Mouse (Mus musculus) brain, embryonic 14.5 days (tissue): ENCODE data around the gene Nol3. TPM values are rescaled to one million over a fixed set of nuclear protein-coding genes. Genes with fewer than 3 reads are reported as not detected.

Source experiments
- DNase-seq: peaks from one replicate; pipeline ENCODE4 v3.0.0-alpha.2; 2011; ENCODE audit warnings: low read depth
- CTCF ChIP-seq: fragments of 200-500 bp; IDR thresholded peaks from 2 replicates; pipeline ENCODE4 v1.5.1; 2012; ENCODE audit warnings: inconsistent platforms, mild to moderate bottlenecking, moderate library complexity, borderline replicate concordance; ENCODE audit not compliant: insufficient read depth, insufficient read length; ENCODE audit errors: extremely low read depth
- POLR2A ChIP-seq: fragments of 200-500 bp; IDR thresholded peaks from 2 replicates; pipeline ENCODE4 v1.6.1; 2012; ENCODE audit warnings: mild to moderate bottlenecking, inconsistent platforms, borderline replicate concordance; ENCODE audit not compliant: poor library complexity, insufficient read depth, insufficient read length, severe bottlenecking; ENCODE audit errors: extremely low read depth
- polyA plus RNA-seq: library from polyadenylated mRNA; depleted of rRNA; stranded (reverse); fragments of >200 nt; gene quantifications from 2 replicates; pipeline ENCODE4 v1.2.3, GENCODE M21; 2012

The Nol3 gene
- polyA plus RNA-seq, 1 experiment: 1.8 TPM

- TF ChIP-seq POLR2A (0 out of 2 replicates have a peak, but pooled peaks have one; percentile 6), CTCF (no peak)
- DNase-seq: peak; percentile 96
Observed at GRCm38 (mm10) chr8:105268342-105269074, 7.4 kb upstream of the Nol3 start.

- no peak for TF ChIP-seq POLR2A
- no peak for TF ChIP-seq CTCF
- no peak for DNase-seq
Observed at GRCm38 (mm10) chr8:105269075-105269458, 6.9 kb upstream of the Nol3 start.

GRCm38 (mm10) chr8:105269461-105269947, 6.4 kb upstream of the Nol3 start, which contains the start of gene Hsf4:
Gene Hsf4, plus strand, starts transcription at chr8:105269801.
- no peak for TF ChIP-seq POLR2A
- no peak for TF ChIP-seq CTCF
- no peak for DNase-seq

GRCm38 (mm10) chr8:105270101-105270915, 5.6 kb upstream of the Nol3 start:
- no peak for DNase-seq
- TF ChIP-seq CTCF (no peak), POLR2A (no peak)

GRCm38 (mm10) chr8:105270916-105271186, 5.1 kb upstream of the Nol3 start:
- no peak for DNase-seq
- TF ChIP-seq POLR2A: no peak
- no peak for TF ChIP-seq CTCF

GRCm38 (mm10) chr8:105275387-105275786, 553 bp upstream of the Nol3 start:
- TF ChIP-seq CTCF (no peak), POLR2A (no peak)
- no peak for DNase-seq

- TF ChIP-seq CTCF (no peak), POLR2A (no peak)
- DNase-seq: peak; percentile 73
Observed at GRCm38 (mm10) chr8:105276292-105277120, 566 bp downstream of the Nol3 start.

GRCm38 (mm10) chr8:105278911-105279334, 3.0 kb downstream of the Nol3 start:
- no peak for TF ChIP-seq POLR2A
- no peak for TF ChIP-seq CTCF
- DNase-seq: peak; percentile 89

GRCm38 (mm10) chr8:105280567-105280966, 4.6 kb downstream of the Nol3 start:
- no peak for DNase-seq

GRCm38 (mm10) chr8:105281821-105282220, 5.9 kb downstream of the Nol3 start:
- no peak for DNase-seq
- TF ChIP-seq POLR2A: no peak
- no peak for TF ChIP-seq CTCF

More at GRCm38 (mm10) chr8:105280567-105280966, 4.6 kb downstream of the Nol3 start:
- TF ChIP-seq POLR2A (no peak), CTCF (no peak)

GRCm38 (mm10) chr8:105282239-105282638, 6.3 kb downstream of the Nol3 start:
- TF ChIP-seq CTCF: no peak
- TF ChIP-seq POLR2A: no peak
- no peak for DNase-seq
